Mouse (Mus musculus) gastrocnemius, postnatal 14 days (tissue): ENCODE measurements at regions not wholly inside any gene's neighbourhood (a gene's known extent, or its start where the extent isn't known, plus 50 kb on each side); places are given as distances from the start of the nearest gene placed in this dataset.

Experiments used
- DNase-seq: peaks from one replicate; pipeline ENCODE4 v3.0.0; 2021; ENCODE audit warnings: mixed read lengths
- intact Hi-C: fragments of 180-260 bp; cut with DNase I; formaldehyde crosslinking; loops from one replicate; pipeline ENCODE4 v1.15.1; 2025; ENCODE audit warnings: low total_unique reads
- microRNA-seq, 2 experiments: library from miRNA; unstranded; fragments of <30 nt; microRNA quantifications; one replicate each; pipeline ENCODE4 v1.2.0; 2021

DNA sequence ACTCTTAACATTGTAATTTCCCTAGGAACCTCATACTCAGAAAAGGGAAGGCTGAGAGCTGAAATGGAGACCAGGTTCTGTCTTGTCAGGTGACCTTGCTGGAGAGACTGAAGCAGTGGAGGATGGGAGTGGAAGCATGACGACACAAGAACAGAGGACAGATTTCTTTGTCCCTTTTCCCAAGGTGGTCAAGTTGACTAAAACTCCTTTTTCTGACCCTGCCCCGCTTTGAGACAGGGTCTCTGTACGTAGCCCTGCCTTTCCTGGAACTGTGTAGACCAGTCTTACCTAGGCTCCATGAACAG is 79.1 kb upstream of the Med14 start:
- no peak for DNase-seq
- intact Hi-C loops, result loop anchor here (5.0 kb wide), 1 partner anchor 159 kb away; no protein-coding TSS in a partner anchor

DNA sequence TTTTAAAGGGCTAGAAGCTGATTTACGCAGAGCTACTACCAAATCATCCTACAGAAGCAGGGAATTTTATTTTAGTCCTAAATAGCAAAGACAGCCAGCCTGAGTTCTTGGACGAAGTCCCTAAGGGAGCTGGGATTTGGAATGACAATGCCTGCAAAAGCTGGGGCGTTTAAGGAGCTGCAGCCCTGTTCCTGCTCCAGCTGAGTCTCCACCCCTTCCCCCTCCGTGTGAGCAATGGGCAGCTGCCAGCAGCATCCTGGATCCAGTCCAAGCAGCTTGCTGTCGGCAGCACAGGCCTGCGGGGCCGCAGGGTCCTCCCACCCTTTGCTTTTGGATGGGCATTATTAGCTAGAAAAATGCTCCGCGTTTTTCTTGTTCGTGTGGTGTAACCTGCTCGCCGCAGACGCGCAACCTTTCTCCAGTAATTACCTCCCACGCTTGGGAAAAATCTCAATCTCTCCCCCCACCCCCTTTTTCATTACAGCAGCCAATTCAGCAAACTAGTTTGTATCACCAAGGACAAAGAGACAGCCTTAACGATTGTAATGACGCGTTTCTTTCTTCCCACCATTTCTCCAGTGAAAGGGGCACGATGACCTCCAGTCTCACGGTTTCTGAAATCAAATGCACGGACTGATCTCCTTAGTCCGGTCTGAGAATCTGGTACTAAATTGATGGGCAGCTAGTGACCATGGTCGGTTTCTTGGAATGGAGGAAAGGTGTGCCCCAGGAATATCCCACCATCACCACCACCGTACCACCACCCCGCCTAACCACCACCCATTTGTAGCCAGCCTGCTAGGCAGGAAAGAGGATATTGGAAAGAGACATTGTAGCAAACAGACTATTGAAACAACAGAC is 78.5 kb upstream of the Med14 start:
- peak; percentile 86 for DNase-seq
- intact Hi-C loops, result loop anchor here (5.0 kb wide), 1 partner anchor 158 kb away; no protein-coding TSS in a partner anchor

DNA sequence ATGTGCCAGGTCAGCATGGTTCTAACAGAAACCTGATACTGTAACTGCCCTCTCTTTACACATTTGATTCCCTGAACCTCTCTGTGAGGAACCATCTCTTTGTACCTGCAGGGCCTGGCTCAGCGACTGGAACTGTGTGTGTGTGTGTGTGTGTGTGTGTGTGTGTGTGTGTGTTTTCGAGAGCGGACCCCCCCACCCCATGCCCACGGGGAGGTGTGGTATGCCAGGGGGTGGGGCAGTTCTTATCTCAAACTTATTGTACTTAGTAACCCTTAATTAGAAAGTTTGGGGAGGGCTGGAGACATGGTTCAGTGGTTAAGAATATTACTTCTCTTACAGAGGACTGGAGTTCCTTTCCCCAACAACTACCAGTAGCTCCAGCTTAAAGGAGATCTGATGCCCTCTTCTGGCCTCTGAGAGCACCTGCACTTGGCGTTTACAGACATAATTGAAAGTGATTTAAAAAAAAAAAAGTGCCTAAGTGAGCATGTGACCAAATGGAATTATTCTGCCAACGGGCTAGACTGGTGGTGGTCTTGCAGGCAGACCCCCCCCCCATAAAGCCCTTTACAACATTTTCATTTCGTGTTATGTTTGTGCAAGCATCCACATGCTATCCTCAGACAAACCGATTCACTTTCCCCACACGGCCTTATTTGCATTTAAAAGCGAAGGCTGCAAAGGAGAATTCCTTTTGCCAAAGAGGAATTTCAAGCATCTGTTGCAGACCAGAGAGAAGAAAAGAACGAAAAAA is 77.7 kb upstream of the Med14 start:
- intact Hi-C loops, result loop anchor here (5.0 kb wide), 1 partner anchor 157 kb away; no protein-coding TSS in a partner anchor
- peak; percentile 19 for DNase-seq

DNA sequence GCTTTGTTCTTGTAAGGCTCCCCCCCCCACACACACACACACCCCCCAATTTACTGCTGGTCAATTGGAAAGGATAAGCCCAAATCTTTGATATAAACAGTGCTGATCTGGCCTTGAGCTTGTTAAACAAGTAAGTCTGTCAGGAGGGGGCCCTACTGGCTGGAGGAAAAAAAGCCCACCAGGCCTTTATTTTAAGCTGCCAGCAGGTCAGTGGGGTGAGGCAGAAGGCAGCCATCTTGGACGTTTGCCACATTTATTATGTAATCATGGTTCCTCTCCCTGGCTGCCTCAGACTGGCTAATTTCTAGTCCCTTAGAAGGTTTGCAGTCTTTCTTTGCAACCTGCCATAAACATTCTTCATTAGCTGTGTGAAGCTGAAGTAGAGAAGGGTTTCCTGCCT is 75.9 kb upstream of the Med14 start:
- no peak for DNase-seq
- intact Hi-C loops, result no loop called here

DNA sequence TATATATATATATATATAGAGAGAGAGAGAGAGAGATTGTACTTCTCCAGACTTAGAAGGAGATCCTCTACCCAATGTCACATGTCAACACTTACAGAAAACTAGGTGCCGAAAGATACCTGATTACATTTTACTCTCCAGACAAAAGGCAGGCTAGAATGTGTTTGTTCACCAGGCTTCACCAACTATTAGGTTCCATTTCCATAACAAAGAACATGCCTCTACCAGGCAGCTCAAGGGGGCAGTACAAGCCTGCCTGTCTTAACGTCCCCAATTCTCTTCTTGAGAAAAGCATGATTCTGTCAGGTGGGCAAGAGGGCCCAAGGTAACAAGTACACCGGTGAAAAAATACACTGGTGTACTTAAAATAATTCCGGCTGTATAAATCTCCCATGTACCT is 72.8 kb upstream of the Med14 start:
- intact Hi-C loops, result no loop called here

DNA sequence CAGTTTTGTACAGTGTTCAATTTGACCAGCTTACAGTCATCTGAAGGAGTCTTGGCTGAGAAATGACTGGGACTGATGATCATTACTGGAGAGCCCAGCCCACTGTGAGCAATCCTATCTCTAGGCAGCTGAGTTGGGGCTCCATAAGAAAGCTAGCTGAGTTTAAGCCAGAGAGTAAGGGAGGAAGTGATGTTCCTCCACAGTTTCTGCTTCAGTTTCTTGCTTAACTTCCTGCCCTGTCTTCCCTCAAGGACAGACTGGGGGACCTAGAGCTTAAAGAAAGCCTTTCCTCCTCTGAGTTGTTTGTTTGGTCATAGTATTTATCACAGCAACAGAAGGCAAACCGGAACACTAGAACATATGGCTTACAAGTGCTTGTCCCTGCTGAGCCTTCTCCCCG is 70.8 kb upstream of the Med14 start:
- DNase-seq, result no peak
- intact Hi-C loops, result no loop called here

More for the DNA sequence above, 72.8 kb upstream of the Med14 start:
- DNase-seq, result no peak

DNA sequence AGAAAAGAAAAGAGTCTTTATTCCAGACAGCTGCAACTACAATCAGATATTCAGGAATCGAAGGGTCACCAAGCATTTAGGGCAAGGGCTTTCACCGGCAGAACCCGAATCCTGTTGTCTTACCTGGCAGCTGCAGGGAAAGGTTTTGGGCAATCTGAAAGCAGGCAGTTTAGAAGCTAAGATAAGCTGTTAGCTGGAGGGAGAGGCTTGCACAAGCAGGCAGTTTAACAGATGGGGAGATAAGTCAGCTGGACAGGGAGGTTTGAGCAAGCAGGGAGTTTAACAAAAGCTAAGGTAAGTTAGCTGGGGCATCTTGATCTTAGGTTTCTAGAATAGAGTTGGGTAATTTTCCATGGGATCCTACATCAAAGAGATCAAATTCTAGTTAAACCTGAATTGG is 67.3 kb upstream of the Med14 start:
- intact Hi-C loops, result no loop called here
- no peak for DNase-seq

DNA sequence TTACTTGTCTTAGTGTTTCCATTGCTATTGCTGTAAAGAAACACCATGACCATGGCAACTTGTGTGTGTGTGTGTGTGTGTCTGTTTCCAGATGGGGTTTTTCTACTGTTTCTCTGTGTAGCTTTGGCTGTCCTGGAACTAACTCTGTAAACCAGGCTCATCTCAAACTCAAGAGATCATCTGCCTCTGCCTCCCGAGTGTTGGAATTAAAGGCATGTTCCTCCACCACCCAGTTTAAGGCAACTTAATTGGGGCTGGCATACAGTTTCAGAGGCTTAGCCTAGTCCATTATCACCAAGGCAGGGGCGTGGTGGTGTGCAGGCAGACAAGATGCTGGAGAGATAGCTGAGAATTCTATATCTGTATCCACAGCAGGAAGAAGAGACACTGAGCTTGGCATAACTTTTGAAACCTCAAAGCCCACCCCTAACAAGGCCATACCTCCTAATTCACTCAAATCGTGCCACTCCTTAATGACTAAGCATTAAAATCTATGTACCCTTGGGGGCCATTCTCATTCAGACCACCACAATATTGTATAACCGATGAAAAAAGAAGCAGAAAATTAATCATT is 65.5 kb upstream of the Med14 start:
- no peak for DNase-seq
- intact Hi-C loops, result no loop called here

DNA sequence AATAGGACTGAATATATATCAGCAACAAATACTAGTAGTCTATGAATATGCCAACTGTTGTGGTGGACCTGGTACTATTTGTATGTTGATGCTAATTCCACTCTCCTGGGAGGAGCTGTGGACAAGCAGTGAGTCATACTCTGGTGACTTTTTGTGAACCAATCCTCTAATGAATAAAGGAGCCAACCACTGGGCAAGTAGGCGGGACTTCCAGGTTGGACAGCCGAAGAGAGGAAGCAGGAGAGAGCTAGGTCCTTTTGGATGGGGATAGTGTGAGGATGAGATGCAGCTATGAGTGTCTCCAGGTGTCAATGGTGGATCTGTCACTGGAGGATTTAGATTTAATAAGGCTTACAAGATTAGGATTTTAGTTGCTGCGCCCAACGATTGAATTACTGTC is 64.8 kb upstream of the Med14 start:
- intact Hi-C loops, result no loop called here
- DNase-seq, result no peak

DNA sequence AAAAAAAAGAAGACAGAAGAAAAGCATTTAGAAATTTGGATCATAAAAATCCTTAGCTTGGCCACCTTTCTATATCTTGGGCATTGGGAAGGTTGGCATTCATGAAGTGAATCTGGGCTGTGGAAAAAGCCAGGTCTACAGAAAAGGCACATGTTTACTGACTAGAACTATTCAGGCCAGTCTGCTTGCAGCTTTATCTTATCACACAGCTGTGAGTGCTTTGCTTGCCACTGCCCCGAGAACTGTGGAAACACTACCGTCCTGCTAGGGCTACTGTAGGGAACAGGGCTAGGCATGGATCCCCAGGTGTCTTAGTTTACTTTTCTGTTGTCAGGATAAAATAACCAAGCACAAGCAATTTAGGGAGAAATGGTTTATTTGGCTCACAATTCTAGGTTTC is 63.4 kb upstream of the Med14 start:
- no peak for DNase-seq
- intact Hi-C loops, result no loop called here

DNA sequence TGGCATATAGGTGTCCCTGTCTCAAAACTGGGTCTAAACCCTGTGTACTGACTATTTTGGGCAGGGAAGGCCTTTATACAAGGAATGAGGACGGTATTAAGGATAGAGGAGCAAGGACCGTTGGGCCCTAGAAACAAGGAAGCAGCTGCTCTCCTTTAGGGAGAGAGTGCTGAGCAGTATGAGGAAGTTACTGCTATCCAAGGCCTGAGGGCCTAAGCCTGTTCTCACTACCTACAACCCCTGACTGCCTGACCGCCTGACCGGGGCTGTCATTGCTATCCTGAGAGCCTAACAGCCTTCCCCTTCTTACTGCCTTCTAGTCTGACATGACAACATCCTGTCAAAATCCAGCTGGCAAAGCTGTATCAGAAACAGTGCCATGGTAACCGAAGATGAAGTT is 62.6 kb upstream of the Med14 start:
- intact Hi-C loops, result no loop called here
- no peak for DNase-seq

DNA sequence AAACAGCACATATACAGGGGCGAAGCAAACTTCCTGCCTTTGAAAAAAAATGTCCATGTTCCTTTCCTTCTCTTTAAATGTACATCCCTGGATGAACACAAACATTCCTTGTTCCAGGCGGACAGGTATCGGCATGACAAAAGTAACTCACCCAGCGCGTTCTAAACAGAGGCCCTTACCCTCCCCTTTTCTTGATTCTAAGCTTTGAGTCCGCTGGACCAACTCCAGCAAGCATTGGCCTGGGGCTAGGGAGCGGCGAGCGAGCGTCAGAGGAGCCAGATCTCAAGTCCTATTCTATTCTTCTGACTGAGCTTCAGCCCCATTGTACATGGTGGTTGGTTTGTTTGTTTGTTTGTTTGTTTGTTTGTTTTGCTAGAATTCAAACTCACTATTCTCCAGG is 60.9 kb upstream of the Med14 start:
- no peak for DNase-seq

DNA sequence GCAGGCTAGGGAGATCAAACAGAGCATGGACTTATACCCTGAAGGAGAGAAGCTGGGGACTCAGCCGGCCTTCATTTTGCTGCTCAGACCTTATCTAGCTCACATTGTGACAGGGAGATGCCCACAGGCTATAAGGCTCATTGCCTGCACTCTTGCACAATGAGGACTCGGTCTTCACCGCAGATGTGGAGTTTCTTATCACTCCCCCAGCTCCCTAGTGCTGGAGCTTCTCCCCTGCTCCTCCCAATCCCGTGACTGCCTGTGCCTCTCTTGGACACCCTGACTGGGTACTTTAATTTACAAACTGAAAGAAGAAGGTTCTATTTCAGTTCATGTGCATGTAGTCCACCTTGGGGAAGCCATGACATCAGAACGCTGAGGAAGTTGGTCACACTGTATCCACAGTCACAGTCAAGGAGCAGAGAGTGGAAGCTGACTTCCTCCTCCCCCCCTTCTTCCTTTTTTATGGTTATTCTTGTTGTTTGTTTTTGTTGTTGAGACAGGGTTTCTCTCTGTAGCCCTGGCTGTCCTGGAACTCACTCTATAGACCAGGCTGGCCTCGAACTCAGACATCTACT is 51.3 kb upstream of the Med14 start:
- no peak for DNase-seq
- intact Hi-C loops, result no loop called here

More for the DNA sequence above, 60.9 kb upstream of the Med14 start:
- intact Hi-C loops, result no loop called here

Small RNAs in the stretch of these regions (microRNA-seq; reads per million reads assigned to microRNA genes)
- gene Gm25063, result 0 reads per million in 2 experiments
